Mouse (Mus musculus) stomach, embryonic 15.5 days (tissue): ENCODE data around the gene Shld1. TPM values are rescaled to one million over a fixed set of nuclear protein-coding genes. Genes with fewer than 3 reads are reported as not detected.
A peak's percentile ranks its signal among the peaks of the same experiment; 100 is the strongest.

ENCODE experiments used
- ATAC-seq: fragments of 200-750 bp; cut with Nextera tagmentation; 2 replicates; pipeline ENCODE4 v1.8.0; 2017; ENCODE audit warnings: low read depth, moderate number of reproducible peaks, moderate TSS enrichment; ENCODE audit not compliant: insufficient read depth, low FRiP score
- H3K27ac ChIP-seq: fragments of 300-500 bp; sonication (generic); 2 replicates; pipeline ENCODE4 v1.5.1; 2015; ENCODE audit warnings: mild to moderate bottlenecking, inconsistent platforms
- H3K27me3 ChIP-seq: fragments of 300-500 bp; sonication (generic); replicated peaks from 2 replicates; pipeline ENCODE4 v1.6.1; 2015; ENCODE audit warnings: inconsistent platforms
- H3K36me3 ChIP-seq: fragments of 300-500 bp; sonication (generic); 2 replicates; pipeline ENCODE4 v1.6.1; 2015; ENCODE audit warnings: inconsistent platforms
- H3K4me1 ChIP-seq: fragments of 300-500 bp; sonication (generic); 2 replicates; pipeline ENCODE4 v1.6.1; 2015; ENCODE audit warnings: inconsistent platforms
- H3K4me2 ChIP-seq: fragments of 300-500 bp; sonication (generic); 2 replicates; pipeline ENCODE4 v1.6.1; 2015; ENCODE audit warnings: mild to moderate bottlenecking, inconsistent platforms
- H3K4me3 ChIP-seq: fragments of 300-500 bp; sonication (generic); replicated peaks from 2 replicates; pipeline ENCODE4 v1.5.1; 2015; ENCODE audit warnings: inconsistent platforms
- H3K9ac ChIP-seq: fragments of 300-500 bp; sonication (generic); 2 replicates; pipeline ENCODE4 v1.6.1; 2015; ENCODE audit warnings: inconsistent platforms
- H3K9me3 ChIP-seq: fragments of 300-500 bp; sonication (generic); 2 replicates; pipeline ENCODE4 v1.6.1; 2016; ENCODE audit warnings: inconsistent platforms
- WGBS: fragments of 180-500 bp; shearing (Covaris S2); methylation state at CpG from one replicate; pipeline ENCODE4 v1.1.7; 2015; 5-methylcytosine and 5-hydroxymethylcytosine counted together
- polyA plus RNA-seq: library from polyadenylated mRNA; unstranded; fragments of >200 nt; fragmentation: Nextera tagmentation; extraction: Ambion mirVana; gene quantifications from 2 replicates; pipeline ENCODE4 v1.2.1, GENCODE M21; 2015

The Shld1 gene
- polyA plus RNA-seq, 1 experiment from 2014 or later = 13.6 TPM

DNA sequence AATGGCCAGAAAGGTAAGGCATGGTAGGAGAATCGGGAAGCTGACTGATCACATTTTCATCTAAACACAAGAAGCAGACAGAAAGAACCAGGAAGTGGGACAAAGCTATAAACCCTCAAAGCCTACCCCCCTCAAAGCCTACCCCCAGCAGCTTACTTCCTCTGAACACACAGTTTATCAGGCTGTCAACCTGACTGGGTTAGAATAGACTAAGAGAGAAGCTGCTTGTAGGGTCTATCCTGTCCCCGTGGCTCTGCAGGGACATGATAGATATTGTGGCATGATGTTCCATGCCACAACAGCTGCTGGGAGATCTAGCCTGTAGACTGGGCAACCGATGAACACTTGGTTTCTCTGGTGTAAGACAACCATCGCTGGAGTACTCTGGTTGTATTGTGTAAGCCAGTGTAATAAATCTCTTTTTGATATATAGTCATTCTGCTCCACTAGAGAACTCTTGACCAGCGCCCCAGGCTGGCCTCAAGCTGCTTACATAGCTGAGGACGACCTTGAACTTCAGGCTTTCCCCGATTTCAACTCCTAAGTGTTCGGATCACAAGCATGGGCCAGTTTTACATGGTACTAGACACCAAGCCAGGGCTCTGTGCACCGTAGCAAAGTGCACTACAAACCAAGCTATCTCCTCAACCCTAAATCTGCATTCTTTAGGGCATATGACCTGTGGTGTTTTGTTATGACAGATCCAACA is 28.2 kb upstream of the Shld1 start:
- WGBS = 70% methylated on average over 9 of the region's 9 CpGs
- H3K4me3 ChIP-seq = no peak overlapping the region
- H3K4me1 ChIP-seq = no peaks in the 10 kb centered on the region
- no peak for ATAC-seq
- no peak overlapping the region for H3K27ac ChIP-seq
- H3K4me2 ChIP-seq = no peak overlapping the region
- H3K9ac ChIP-seq = no peak overlapping the region
- no peaks in the 10 kb centered on the region for H3K9me3 ChIP-seq
- H3K27me3 ChIP-seq = no peaks in the 10 kb centered on the region
- H3K36me3 ChIP-seq = no peaks in the 10 kb centered on the region

DNA sequence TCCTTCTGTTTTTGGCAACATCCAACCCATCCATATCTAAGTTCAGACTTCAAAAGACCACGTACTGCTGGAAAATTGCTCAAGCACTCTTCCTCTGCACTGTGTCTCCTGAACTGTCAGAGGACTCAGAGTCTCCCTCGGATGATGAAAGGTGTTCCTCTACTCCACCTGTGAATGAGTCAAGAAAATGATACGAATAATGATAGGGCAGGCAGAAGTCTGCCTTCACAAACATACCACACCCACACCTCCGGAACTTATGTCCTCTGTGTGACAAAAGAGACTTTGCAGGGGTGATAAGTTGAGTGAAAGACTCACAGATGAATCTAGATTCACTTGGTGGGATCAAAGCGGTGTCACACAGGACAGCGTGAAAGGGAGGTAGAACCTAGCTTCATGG is 17.6 kb upstream of the Shld1 start:
- no peak overlapping the region for H3K9ac ChIP-seq
- H3K27ac ChIP-seq = no peak overlapping the region
- H3K27me3 ChIP-seq = no peaks in the 10 kb centered on the region
- no peak overlapping the region for H3K4me2 ChIP-seq
- H3K36me3 ChIP-seq = no peaks in the 10 kb centered on the region
- no peaks in the 10 kb centered on the region for H3K4me1 ChIP-seq
- H3K9me3 ChIP-seq = no peaks in the 10 kb centered on the region
- H3K4me3 ChIP-seq = no peak overlapping the region
- ATAC-seq = no peak
- WGBS = 74% methylated on average over 6 of the region's 6 CpGs

DNA sequence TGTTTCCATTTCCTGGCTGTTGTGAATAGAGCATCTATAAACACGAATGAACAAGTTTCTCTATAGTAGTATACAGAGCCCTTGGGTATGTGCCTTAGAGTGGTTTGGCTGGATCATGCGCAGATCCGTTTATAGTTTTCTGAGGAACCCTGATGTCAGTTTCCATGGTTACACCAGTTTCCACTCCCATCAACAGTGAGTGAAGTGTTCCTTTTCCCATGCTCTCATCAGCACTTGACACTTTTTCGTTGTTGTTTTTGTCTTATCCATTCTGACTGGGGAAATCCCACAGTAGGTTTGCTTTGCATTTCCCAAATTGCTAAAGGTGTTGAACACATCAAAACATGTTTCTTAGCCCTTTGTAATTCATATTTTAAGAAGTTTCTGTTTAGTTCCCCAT is 16.4 kb upstream of the Shld1 start:
- no peaks in the 10 kb centered on the region for H3K27me3 ChIP-seq
- no peak for ATAC-seq
- 69% methylated on average over 4 of the region's 4 CpGs for WGBS

DNA sequence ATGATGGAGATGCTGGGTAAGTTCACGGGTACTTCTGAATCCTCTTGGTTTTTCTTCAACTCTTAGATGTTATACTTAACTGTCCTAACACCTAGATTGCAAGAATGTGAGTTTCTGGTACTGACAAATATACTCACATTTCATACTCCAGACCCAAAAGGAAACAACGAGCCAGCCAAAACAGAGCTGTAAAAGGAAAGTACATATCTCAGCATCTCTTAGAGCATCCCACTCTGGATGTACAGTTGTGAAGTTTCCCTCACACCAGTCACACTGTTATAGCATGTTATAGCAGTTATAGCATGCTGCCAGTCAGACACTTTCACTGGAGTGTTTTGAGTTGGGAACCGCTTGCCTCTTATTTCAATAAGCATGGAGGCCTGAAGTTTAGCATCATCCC is 14.6 kb upstream of the Shld1 start:
- ATAC-seq = no peak
- Histone ChIP-seq H3K4me3 (no peak overlapping the region), H3K9me3 (no peaks in the 10 kb centered on the region), H3K4me1 (no peaks in the 10 kb centered on the region), H3K9ac (no peak overlapping the region), H3K36me3 (no peaks in the 10 kb centered on the region), H3K4me2 (no peak overlapping the region), H3K27ac (no peak overlapping the region), H3K27me3 (no peaks in the 10 kb centered on the region)
- 92% methylated on average over 3 of the region's 3 CpGs for WGBS

More for the DNA sequence above, 16.4 kb upstream of the Shld1 start:
- Histone ChIP-seq H3K4me3 (no peak overlapping the region), H3K9me3 (no peaks in the 10 kb centered on the region), H3K4me1 (no peaks in the 10 kb centered on the region), H3K27ac (no peak overlapping the region), H3K36me3 (no peaks in the 10 kb centered on the region), H3K4me2 (no peak overlapping the region), H3K9ac (no peak overlapping the region)

DNA sequence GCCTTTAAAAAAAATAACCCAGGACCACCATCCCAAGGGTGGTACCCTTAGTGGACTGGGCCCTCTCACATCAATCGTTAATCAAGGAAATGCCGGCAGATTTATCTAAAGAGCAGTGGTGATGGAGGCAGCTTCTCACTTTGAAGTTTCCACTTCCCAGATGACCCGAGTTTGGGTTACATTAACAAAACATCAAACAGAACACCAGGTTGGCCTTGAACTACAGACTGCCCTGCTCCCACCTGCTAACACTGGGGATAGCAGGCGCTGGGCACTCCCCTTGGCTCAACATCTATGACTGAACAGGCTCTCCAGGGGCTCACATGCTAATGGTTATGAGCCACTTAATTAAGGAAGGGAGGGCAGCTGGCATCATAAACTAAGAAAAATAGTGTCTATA is 10.6 kb upstream of the Shld1 start:
- no peaks in the 10 kb centered on the region for H3K36me3 ChIP-seq
- 60% methylated on average over 4 of the region's 4 CpGs for WGBS

DNA sequence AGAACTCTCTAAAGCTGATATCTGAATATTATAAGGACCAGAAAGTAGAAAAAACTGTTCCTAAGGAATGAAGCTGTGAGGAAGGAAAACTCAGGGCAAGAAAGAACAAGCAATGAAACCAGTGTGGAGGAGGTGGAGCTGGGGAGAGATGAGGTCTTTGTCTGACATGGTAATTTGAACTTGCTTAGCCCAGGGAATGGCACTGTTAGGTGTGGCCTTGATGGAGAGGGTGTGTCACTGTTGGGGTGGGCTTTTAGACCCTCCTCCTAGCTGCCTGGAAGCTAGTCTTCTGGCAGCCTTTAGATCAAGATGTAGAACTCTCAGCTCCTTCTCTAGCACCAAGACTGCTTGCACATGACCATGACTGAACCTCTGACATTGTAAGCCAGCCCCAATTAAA is 1.7 kb upstream of the Shld1 start:
- no peak overlapping the region for H3K9ac ChIP-seq
- no peaks in the 10 kb centered on the region for H3K36me3 ChIP-seq
- no peak overlapping the region for H3K4me3 ChIP-seq
- ATAC-seq = no peak
- no peaks in the 10 kb centered on the region for H3K27me3 ChIP-seq
- H3K4me2 ChIP-seq = no peak overlapping the region
- H3K27ac ChIP-seq = no peak overlapping the region
- no peaks in the 10 kb centered on the region for H3K9me3 ChIP-seq
- 0 out of 2 replicates have a peak, but pooled peaks cover 6% of the 10 kb centered on the region for H3K4me1 ChIP-seq

More for the DNA sequence above, 10.6 kb upstream of the Shld1 start:
- Histone ChIP-seq H3K9me3 (no peaks in the 10 kb centered on the region), H3K4me3 (no peak overlapping the region), H3K9ac (no peak overlapping the region), H3K27ac (no peak overlapping the region), H3K27me3 (no peaks in the 10 kb centered on the region), H3K4me2 (no peak overlapping the region), H3K4me1 (no peaks in the 10 kb centered on the region)
- no peak for ATAC-seq

DNA sequence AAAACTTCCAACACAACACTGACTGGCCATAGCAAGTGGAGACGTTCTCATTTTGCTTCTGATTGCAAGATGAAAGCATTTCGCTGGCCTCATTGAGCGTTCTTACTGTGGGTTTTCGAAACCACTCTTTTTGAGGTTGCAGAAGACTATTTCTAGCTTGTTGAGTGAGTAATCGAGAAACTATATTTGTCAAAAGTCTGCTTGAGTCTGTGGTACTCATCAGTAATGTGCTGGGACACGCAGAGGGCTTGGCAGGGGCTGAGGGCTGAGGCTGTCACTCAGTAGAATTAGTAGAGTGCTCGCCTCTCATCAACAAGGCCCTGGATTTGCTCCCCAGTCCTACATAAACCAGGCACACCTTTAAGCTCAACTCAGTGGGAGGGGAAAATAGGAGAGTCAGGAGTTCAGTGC is 1.9 kb downstream of the Shld1 start:
- no peak overlapping the region for H3K4me2 ChIP-seq
- H3K27me3 ChIP-seq = no peaks in the 10 kb centered on the region
- 73% methylated on average over 7 of the region's 7 CpGs for WGBS
- 0 out of 2 replicates have a peak, but pooled peaks cover 6% of the 10 kb centered on the region for H3K4me1 ChIP-seq
- H3K4me3 ChIP-seq = no peak overlapping the region
- H3K9ac ChIP-seq = no peak overlapping the region
- no peak for ATAC-seq
- H3K27ac ChIP-seq = no peak overlapping the region; the same call in 1 of the 2 replicates
- H3K36me3 ChIP-seq = no peaks in the 10 kb centered on the region
- no peaks in the 10 kb centered on the region for H3K9me3 ChIP-seq

DNA sequence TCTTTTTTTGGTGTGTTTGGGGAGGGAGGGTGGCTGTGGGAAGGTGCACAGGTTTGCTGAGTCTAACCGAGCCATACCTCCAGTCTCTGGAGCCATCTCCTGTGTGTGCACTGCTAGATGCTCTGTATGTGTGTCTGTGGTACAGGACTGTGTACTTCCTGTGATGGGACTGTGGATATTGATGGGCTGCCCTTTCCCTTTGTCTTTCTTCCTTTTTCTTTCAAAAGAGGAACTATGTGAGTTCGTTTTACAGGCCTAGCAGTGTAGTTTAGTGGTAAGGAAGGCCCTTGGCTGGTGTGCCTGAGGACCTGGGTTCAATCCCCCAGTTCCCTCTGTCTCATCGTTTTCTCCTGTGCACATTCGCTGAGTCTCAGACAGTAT is 2.4 kb downstream of the Shld1 start:
- WGBS = 52% methylated on average over 4 of the region's 4 CpGs
- no peak overlapping the region for H3K27ac ChIP-seq
- no peak overlapping the region for H3K9ac ChIP-seq

DNA sequence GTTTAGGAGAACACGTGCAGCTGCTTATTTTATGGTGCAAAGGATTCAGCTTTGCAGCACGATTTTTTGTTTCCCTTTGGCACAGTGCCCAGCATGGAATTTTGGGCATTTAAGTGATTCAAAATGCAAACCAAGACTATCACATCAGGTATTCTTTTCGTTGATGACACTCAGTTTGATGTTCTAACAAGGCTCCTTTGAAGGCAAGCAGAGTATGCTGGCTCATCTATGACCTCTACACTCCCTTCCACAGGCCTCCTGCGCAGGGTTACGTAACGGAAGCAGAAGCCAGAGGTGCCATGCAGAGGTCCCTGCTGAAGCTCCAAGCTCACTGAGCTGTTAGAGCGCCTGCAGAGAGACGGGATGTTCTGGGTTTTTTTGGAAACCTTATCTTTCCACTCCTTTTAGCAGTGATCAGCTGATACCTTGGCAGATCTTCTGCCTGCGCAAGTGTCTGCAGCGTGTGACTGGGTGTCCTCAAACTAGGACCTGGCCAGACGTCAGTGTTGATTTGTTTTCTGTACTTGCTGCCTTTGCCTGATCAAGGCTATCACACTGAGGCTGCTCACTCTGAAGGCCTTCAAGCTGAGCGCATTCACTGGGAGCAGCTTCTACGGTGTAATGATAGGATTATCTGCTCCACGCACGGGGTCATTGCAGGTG is 3.0 kb downstream of the Shld1 start:
- WGBS = 63% methylated on average over 15 of the region's 15 CpGs
- no peak overlapping the region for H3K27ac ChIP-seq
- peak; percentile 21; the same call in 1 of the 2 replicates for ATAC-seq

More for the DNA sequence above, 2.4 kb downstream of the Shld1 start:
- no peak for ATAC-seq
- Histone ChIP-seq H3K4me2 (no peak overlapping the region), H3K4me1 (0 out of 2 replicates have a peak, but pooled peaks cover 6% of the 10 kb centered on the region), H3K9me3 (no peaks in the 10 kb centered on the region), H3K4me3 (no peak overlapping the region), H3K36me3 (no peaks in the 10 kb centered on the region), H3K27me3 (no peaks in the 10 kb centered on the region)

DNA sequence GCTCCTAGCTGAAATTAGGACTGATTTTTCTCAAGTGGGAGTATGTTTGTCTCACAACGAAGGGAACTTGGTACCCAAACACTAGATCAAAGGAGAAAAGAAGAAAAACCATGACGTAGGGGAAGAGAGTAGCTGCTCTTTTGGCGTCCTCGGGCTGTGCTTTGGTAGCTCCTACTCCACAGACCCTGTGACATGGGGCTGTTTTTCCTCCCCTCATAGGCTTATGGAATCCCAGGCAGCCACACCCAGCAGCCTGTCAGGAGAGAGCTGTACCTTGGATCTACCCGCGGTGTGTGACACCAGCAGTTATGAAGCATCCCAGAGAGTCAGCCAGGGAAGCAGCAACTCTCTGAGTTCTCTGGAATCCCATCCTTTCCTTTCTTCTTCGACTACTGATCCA is 5.0 kb downstream of the Shld1 start:
- WGBS = 59% methylated on average over 7 of the region's 7 CpGs
- ATAC-seq = no peak
- H3K27me3 ChIP-seq = no peaks in the 10 kb centered on the region
- no peak overlapping the region for H3K9ac ChIP-seq
- 0 out of 2 replicates have a peak, but pooled peaks cover 6% of the 10 kb centered on the region for H3K4me1 ChIP-seq
- no peak overlapping the region for H3K27ac ChIP-seq
- H3K36me3 ChIP-seq = no peaks in the 10 kb centered on the region
- no peak overlapping the region for H3K4me2 ChIP-seq
- no peak overlapping the region for H3K4me3 ChIP-seq
- H3K9me3 ChIP-seq = no peaks in the 10 kb centered on the region

More for the DNA sequence above, 3.0 kb downstream of the Shld1 start:
- Histone ChIP-seq H3K4me2 (no peak overlapping the region), H3K4me1 (0 out of 2 replicates have a peak, but pooled peaks cover 6% of the 10 kb centered on the region), H3K36me3 (no peaks in the 10 kb centered on the region), H3K9me3 (no peaks in the 10 kb centered on the region), H3K4me3 (no peak overlapping the region), H3K27me3 (no peaks in the 10 kb centered on the region), H3K9ac (no peak overlapping the region)

DNA sequence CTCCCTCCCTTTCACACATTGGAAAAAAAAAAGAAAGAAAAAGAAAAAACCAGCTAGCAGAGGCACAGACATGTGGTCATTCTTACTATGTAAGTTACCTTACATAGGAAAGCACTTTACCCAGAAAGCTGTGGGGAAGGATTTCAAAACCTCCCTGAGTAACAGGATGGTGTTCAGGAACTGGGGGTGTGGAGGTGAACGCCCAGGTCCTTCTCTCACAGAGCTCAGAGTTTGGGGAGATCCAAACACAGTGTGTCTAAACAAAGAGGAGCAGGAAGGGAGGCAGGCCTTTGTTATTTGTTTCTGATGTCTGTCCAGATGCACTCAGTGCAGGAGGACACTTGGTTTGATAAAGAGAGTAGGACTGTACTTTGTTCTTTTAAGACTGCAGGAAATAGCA is 5.6 kb downstream of the Shld1 start:
- Histone ChIP-seq H3K9ac (no peak overlapping the region), H3K36me3 (no peaks in the 10 kb centered on the region), H3K9me3 (no peaks in the 10 kb centered on the region), H3K4me2 (no peak overlapping the region), H3K27ac (no peak overlapping the region), H3K27me3 (no peaks in the 10 kb centered on the region), H3K4me1 (0 out of 2 replicates have a peak, but pooled peaks cover 6% of the 10 kb centered on the region), H3K4me3 (no peak overlapping the region)
- WGBS = 45% methylated on average over 1 of the region's 1 CpGs
- no peak for ATAC-seq

DNA sequence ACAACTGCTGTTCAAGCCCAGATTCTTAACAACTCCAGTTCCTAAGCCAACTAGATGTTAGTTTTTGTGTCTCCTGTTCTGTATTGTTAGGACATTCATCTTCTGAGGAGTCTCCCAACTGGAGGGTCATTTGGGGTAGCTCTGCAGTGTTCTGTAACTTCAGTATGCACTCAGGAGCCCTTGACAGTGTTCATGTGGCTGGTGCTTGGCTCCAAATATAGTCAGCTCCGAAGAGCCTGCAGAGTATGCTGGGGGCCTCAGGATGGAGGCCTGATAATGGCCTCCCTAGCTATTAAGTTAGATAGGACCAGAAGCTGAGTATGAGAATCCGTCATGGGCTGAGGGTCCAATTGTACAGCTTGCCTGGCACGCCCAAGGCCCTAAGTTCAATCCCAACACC is 7.2 kb downstream of the Shld1 start:
- Histone ChIP-seq H3K27ac (no peak overlapping the region), H3K9me3 (no peaks in the 10 kb centered on the region), H3K27me3 (no peaks in the 10 kb centered on the region), H3K4me2 (no peak overlapping the region), H3K4me1 (0 out of 2 replicates have a peak, but pooled peaks cover 6% of the 10 kb centered on the region), H3K36me3 (no peaks in the 10 kb centered on the region), H3K4me3 (no peak overlapping the region), H3K9ac (no peak overlapping the region)
- ATAC-seq = no peak
- 76% methylated on average over 3 of the region's 3 CpGs for WGBS
